Mouse (Mus musculus): ENCODE data around the gene Pgghg.

GRCm38 (mm10) chr7:140973396-140974165 lies 32.4 kb downstream of the Pgghg start:
- TF ChIP-seq CTCF (IDR thresholded peaks at IDR 0.05; ENCODE audit: low read depth, low read length): no peak
- TF ChIP-seq GATA1 (IDR thresholded peaks at IDR 0.05; ENCODE audit: borderline replicate concordance, low read length): no peak

All from G1E (cell line).